Mouse (Mus musculus) olfactory bulb, adult 2 months (tissue): ENCODE data around the gene Sdccag8.

Experiments used
- CTCF ChIP-seq: fragments of 200-500 bp; IDR thresholded peaks from 2 replicates; pipeline ENCODE4 v1.5.1; 2012; ENCODE audit warnings: low read depth, mild to moderate bottlenecking, low read length, moderate library complexity; ENCODE audit not compliant: insufficient read depth
- POLR2A ChIP-seq: fragments of 200-500 bp; IDR thresholded peaks from 2 replicates; pipeline ENCODE4 v1.6.1; 2012; ENCODE audit warnings: mild to moderate bottlenecking, low read depth, low read length, moderate library complexity; ENCODE audit not compliant: insufficient read depth

DNA sequence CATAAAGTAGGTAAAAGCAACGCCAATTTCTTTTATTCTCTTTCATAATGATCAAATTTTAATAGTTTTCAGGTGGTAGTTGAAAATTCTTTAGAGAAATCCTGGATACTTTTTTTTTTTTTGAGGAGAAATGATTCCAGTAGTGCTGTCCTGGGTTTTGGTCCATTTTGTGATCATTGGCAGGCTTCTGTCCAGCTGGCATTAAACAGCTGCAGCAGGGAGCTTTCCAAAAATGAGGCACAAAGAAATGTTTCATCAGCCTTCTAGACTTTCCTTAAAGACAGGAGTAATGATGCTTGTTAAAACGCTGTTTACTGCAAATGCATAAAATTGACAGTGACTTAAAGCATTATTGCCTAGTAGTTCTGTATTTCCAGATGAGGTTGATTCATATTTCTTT is 34.9 kb downstream of the Sdccag8 start:
- no peak for TF ChIP-seq CTCF
- no peak for TF ChIP-seq POLR2A
